Mouse (Mus musculus): Measurements from ENCODE around the gene Diras1. TPM values are rescaled to one million over a fixed set of nuclear protein-coding genes. Genes with fewer than 3 reads are reported as not detected.
"Not testable (repeated sequence)": the region's sequence is repeated elsewhere in the genome, so short reads cannot be mapped to it uniquely, and the experiment has no call there.

The Diras1 gene
- polyA plus RNA-seq, 1 experiment, result 0.38 TPM

GRCm38 (mm10) chr10:81050645-81051044 lies 25.2 kb upstream of the Diras1 start:
- H3K4me1 ChIP-seq (ENCODE audit: control insufficient read depth, insufficient read depth, insufficient read length, low read length), result no peaks in the 10 kb centered on the region
- H3K4me3 ChIP-seq (ENCODE audit: low read depth, low read length), result no peak overlapping the region
- TF ChIP-seq CTCF (IDR thresholded peaks at IDR 0.05; ENCODE audit: extremely low read depth, insufficient read length, insufficient replicate concordance, low read depth, low read length), result peak; percentile 45; the same call in 1 of the 2 replicates
- TF ChIP-seq POLR2A (IDR thresholded peaks at IDR 0.05; ENCODE audit: low read depth, low read length), result no peak
- H3K27me3 ChIP-seq (ENCODE audit: control insufficient read depth, insufficient read depth, low read length), result no peaks in the 10 kb centered on the region
- H3K36me3 ChIP-seq (ENCODE audit: control insufficient read depth, insufficient read depth, low read length), result peaks cover 60% of the 10 kb centered on the region
- H3K27ac ChIP-seq (ENCODE audit: insufficient read depth, low read depth, low read length), result no peak overlapping the region
- 92% methylated on average over 4 of the region's 4 CpGs for WGBS

- not testable (repeated sequence) for H3K27me3 ChIP-seq (ENCODE audit: control insufficient read depth, insufficient read depth, low read length); H3K4me1 ChIP-seq (ENCODE audit: control insufficient read depth, insufficient read depth, insufficient read length, low read length); H3K4me3 ChIP-seq (ENCODE audit: low read depth, low read length); H3K27ac ChIP-seq (ENCODE audit: insufficient read depth, low read depth, low read length)
- 86% methylated on average over 14 of the region's 14 CpGs for WGBS
- peaks cover 59% of the 10 kb centered on the region for H3K36me3 ChIP-seq (ENCODE audit: control insufficient read depth, insufficient read depth, low read length)
Observed at GRCm38 (mm10) chr10:81045246-81045645, 19.8 kb upstream of the Diras1 start.

- WGBS, result 27% methylated on average over 13 of the region's 13 CpGs
Observed at GRCm38 (mm10) chr10:81041458-81042175, 16.2 kb upstream of the Diras1 start.

GRCm38 (mm10) chr10:81036988-81037580 lies 11.6 kb upstream of the Diras1 start, which contains the start of gene Slc39a3:
Gene Slc39a3 (minus strand): TSS chr10:81037426.
- H3K27ac ChIP-seq (ENCODE audit: insufficient read depth, low read depth, low read length), result no peak within 1 kb of the TSS
- TF ChIP-seq CTCF (IDR thresholded peaks at IDR 0.05; ENCODE audit: extremely low read depth, insufficient read length, insufficient replicate concordance, low read depth, low read length) (no peak), POLR2A (IDR thresholded peaks at IDR 0.05; ENCODE audit: low read depth, low read length) (peak; percentile 41; the same call in 1 of the 2 replicates)
- WGBS, result under 1% methylated on average over 35 of the region's 35 CpGs

More at GRCm38 (mm10) chr10:81041458-81042175, 16.2 kb upstream of the Diras1 start:
- H3K4me3 ChIP-seq (ENCODE audit: low read depth, low read length), result no peak overlapping the region
- H3K27me3 ChIP-seq (ENCODE audit: control insufficient read depth, insufficient read depth, low read length), result no peaks in the 10 kb centered on the region
- TF ChIP-seq POLR2A (IDR thresholded peaks at IDR 0.05; ENCODE audit: low read depth, low read length), result no peak
- TF ChIP-seq CTCF (IDR thresholded peaks at IDR 0.05; ENCODE audit: extremely low read depth, insufficient read length, insufficient replicate concordance, low read depth, low read length), result peak; percentile 81; the same call in 1 of the 2 replicates
- peaks cover 27% of the 10 kb centered on the region for H3K36me3 ChIP-seq (ENCODE audit: control insufficient read depth, insufficient read depth, low read length)
- no peak overlapping the region for H3K27ac ChIP-seq (ENCODE audit: insufficient read depth, low read depth, low read length)
- peaks cover 3% of the 10 kb centered on the region; the same call in 1 of the 2 replicates for H3K4me1 ChIP-seq (ENCODE audit: control insufficient read depth, insufficient read depth, insufficient read length, low read length)

GRCm38 (mm10) chr10:81036251-81036650 lies 10.8 kb upstream of the Diras1 start:
- Histone ChIP-seq H3K36me3 (ENCODE audit: control insufficient read depth, insufficient read depth, low read length) (peaks cover 7% of the 10 kb centered on the region; the same call in 1 of the 2 replicates), H3K4me1 (ENCODE audit: control insufficient read depth, insufficient read depth, insufficient read length, low read length) (peaks cover 1% of the 10 kb centered on the region; the same call in 1 of the 2 replicates), H3K4me3 (ENCODE audit: low read depth, low read length) (no peak overlapping the region), H3K27me3 (ENCODE audit: control insufficient read depth, insufficient read depth, low read length) (no peaks in the 10 kb centered on the region), H3K27ac (ENCODE audit: insufficient read depth, low read depth, low read length) (no peak overlapping the region)
- TF ChIP-seq POLR2A (IDR thresholded peaks at IDR 0.05; ENCODE audit: low read depth, low read length), result no peak
- no peak for TF ChIP-seq CTCF (IDR thresholded peaks at IDR 0.05; ENCODE audit: extremely low read depth, insufficient read length, insufficient replicate concordance, low read depth, low read length)
- WGBS, result 73% methylated on average over 7 of the region's 7 CpGs

More at GRCm38 (mm10) chr10:81036988-81037580, 11.6 kb upstream of the Diras1 start, which contains the start of gene Slc39a3:
- H3K27me3 ChIP-seq (ENCODE audit: control insufficient read depth, insufficient read depth, low read length), result no peaks in the 10 kb centered on the region
- H3K4me1 ChIP-seq (ENCODE audit: control insufficient read depth, insufficient read depth, insufficient read length, low read length), result peaks cover 3% of the 10 kb centered on the region; the same call in 1 of the 2 replicates
- peak within 1 kb of the TSS; percentile 88 for H3K4me3 ChIP-seq (ENCODE audit: low read depth, low read length)
- H3K36me3 ChIP-seq (ENCODE audit: control insufficient read depth, insufficient read depth, low read length), result peaks cover 4% of the 10 kb centered on the region; the same call in 1 of the 2 replicates

GRCm38 (mm10) chr10:81033586-81033985 lies 8.1 kb upstream of the Diras1 start:
- TF ChIP-seq CTCF (IDR thresholded peaks at IDR 0.05; ENCODE audit: extremely low read depth, insufficient read length, insufficient replicate concordance, low read depth, low read length), result no peak
- no peak for TF ChIP-seq POLR2A (IDR thresholded peaks at IDR 0.05; ENCODE audit: low read depth, low read length)
- Histone ChIP-seq H3K27ac (ENCODE audit: insufficient read depth, low read depth, low read length) (no peak overlapping the region), H3K27me3 (ENCODE audit: control insufficient read depth, insufficient read depth, low read length) (no peaks in the 10 kb centered on the region), H3K4me1 (ENCODE audit: control insufficient read depth, insufficient read depth, insufficient read length, low read length) (no peaks in the 10 kb centered on the region), H3K4me3 (ENCODE audit: low read depth, low read length) (no peak overlapping the region), H3K36me3 (ENCODE audit: control insufficient read depth, insufficient read depth, low read length) (peaks cover 13% of the 10 kb centered on the region)
- 77% methylated on average over 10 of the region's 10 CpGs for WGBS

GRCm38 (mm10) chr10:81029031-81029430 lies 3.6 kb upstream of the Diras1 start:
- Histone ChIP-seq H3K27me3 (ENCODE audit: control insufficient read depth, insufficient read depth, low read length) (peaks cover 15% of the 10 kb centered on the region), H3K4me3 (ENCODE audit: low read depth, low read length) (no peak overlapping the region), H3K27ac (ENCODE audit: insufficient read depth, low read depth, low read length) (no peak overlapping the region), H3K36me3 (ENCODE audit: control insufficient read depth, insufficient read depth, low read length) (peaks cover 13% of the 10 kb centered on the region), H3K4me1 (ENCODE audit: control insufficient read depth, insufficient read depth, insufficient read length, low read length) (peaks cover 2% of the 10 kb centered on the region; the same call in 1 of the 2 replicates)
- WGBS, result 50% methylated on average over 10 of the region's 10 CpGs
- TF ChIP-seq POLR2A (IDR thresholded peaks at IDR 0.05; ENCODE audit: low read depth, low read length) (no peak), CTCF (IDR thresholded peaks at IDR 0.05; ENCODE audit: extremely low read depth, insufficient read length, insufficient replicate concordance, low read depth, low read length) (no peak)

Data from small intestine, adult 2 months (tissue).